Comparison of ENCODE assay signal across 8 mouse cellular contexts in genomic region chr9:106171346-106172158, GRCm38 (mm10). TPM values are rescaled to one million over a fixed set of nuclear protein-coding genes. Genes with fewer than 3 reads are reported as not detected.
DNase-seq lines count a peak whose midpoint lies in the region; ATAC-seq and TF ChIP-seq lines count a peak whose summit lies in the region.

No protein-coding gene starts in this region.

- no peak for TF ChIP-seq EP300 in ES-Bruce4 (IDR thresholded peaks at IDR 0.05; ENCODE audit: insufficient read depth, low read depth, low read length)

- H3K4me3 ChIP-seq in ES-Bruce4 (ENCODE audit: low read depth, low read length): peak overlapping the region; percentile 99
- H3K4me3 ChIP-seq in forebrain, embryonic 12.5 days (replicated peaks): peak overlapping the region; percentile 92
- H3K4me3 ChIP-seq in heart, embryonic 15.5 days: peak overlapping the region; percentile 91
- H3K4me3 ChIP-seq in liver, embryonic 15.5 days (replicated peaks): peak overlapping the region; percentile 86
- peak overlapping the region; percentile 92 for H3K4me3 ChIP-seq in neural tube, embryonic 12.5 days
- H3K4me3 ChIP-seq in testis, adult 2 months (ENCODE audit: control insufficient read depth, low read depth, low read length): peak overlapping the region; percentile 97

- H3K4me1 ChIP-seq in ES-Bruce4 (ENCODE audit: control insufficient read depth, insufficient read depth, low read length): peaks cover 2% of the 10 kb centered on the region
- H3K4me1 ChIP-seq in forebrain, embryonic 12.5 days: peaks cover 38% of the 10 kb centered on the region
- H3K4me1 ChIP-seq in heart, embryonic 15.5 days (replicated peaks): peaks cover 39% of the 10 kb centered on the region
- peaks cover 50% of the 10 kb centered on the region for H3K4me1 ChIP-seq in liver, embryonic 15.5 days (replicated peaks)
- H3K4me1 ChIP-seq in neural tube, embryonic 12.5 days: peaks cover 30% of the 10 kb centered on the region
- H3K4me1 ChIP-seq in testis, adult 2 months (ENCODE audit: control insufficient read depth, insufficient read depth, low read length): peaks cover 19% of the 10 kb centered on the region

- no peaks in the 10 kb centered on the region for H3K9me3 ChIP-seq in ES-Bruce4 (replicated peaks; ENCODE audit: control insufficient read depth, insufficient read depth, low read length, poor library complexity, severe bottlenecking)
- no peaks in the 10 kb centered on the region for H3K9me3 ChIP-seq in forebrain, embryonic 12.5 days
- H3K9me3 ChIP-seq in heart, embryonic 15.5 days (replicated peaks): no peaks in the 10 kb centered on the region
- no peaks in the 10 kb centered on the region for H3K9me3 ChIP-seq in liver, embryonic 15.5 days (replicated peaks)
- H3K9me3 ChIP-seq in neural tube, embryonic 12.5 days: no peaks in the 10 kb centered on the region

- peak overlapping the region; percentile 90 for H3K9ac ChIP-seq in ES-Bruce4 (ENCODE audit: low read depth, poor library complexity, severe bottlenecking)
- peak overlapping the region; percentile 83 for H3K9ac ChIP-seq in forebrain, embryonic 12.5 days
- peak overlapping the region; percentile 91 for H3K9ac ChIP-seq in heart, embryonic 15.5 days
- H3K9ac ChIP-seq in liver, embryonic 15.5 days: peak overlapping the region; percentile 77
- peak overlapping the region; percentile 91 for H3K9ac ChIP-seq in neural tube, embryonic 12.5 days

- WGBS in forebrain, embryonic 12.5 days: under 1% methylated on average over 30 of the region's 30 CpGs
- under 1% methylated on average over 30 of the region's 30 CpGs for WGBS in heart, embryonic 15.5 days
- WGBS in liver, embryonic 15.5 days (ENCODE audit: insufficient replicate concordance): under 1% methylated on average over 30 of the region's 30 CpGs
- WGBS in neural tube, embryonic 12.5 days: under 1% methylated on average over 30 of the region's 30 CpGs

- DNase-seq in kidney, postnatal 10 days: peak; percentile 91

- no peak for TF ChIP-seq POLR2A in ES-Bruce4 (IDR thresholded peaks at IDR 0.05; ENCODE audit: insufficient read depth, low read length)
- peak; percentile 45; the same call in 1 of the 2 replicates for TF ChIP-seq POLR2A in testis, adult 2 months (IDR thresholded peaks at IDR 0.05; ENCODE audit: control insufficient read depth, low read depth, low read length)

- TF ChIP-seq CTCF in ES-Bruce4 (IDR thresholded peaks at IDR 0.05; ENCODE audit: low read depth, low read length): no peak
- TF ChIP-seq CTCF in testis, adult 2 months (IDR thresholded peaks at IDR 0.05; ENCODE audit: control insufficient read depth, insufficient read depth, insufficient replicate concordance, low read depth, low read length): no peak

- H3K27me3 ChIP-seq in ES-Bruce4 (ENCODE audit: control insufficient read depth, insufficient read depth, low read length, poor library complexity, severe bottlenecking): no peaks in the 10 kb centered on the region
- H3K27me3 ChIP-seq in forebrain, embryonic 12.5 days: no peaks in the 10 kb centered on the region
- no peaks in the 10 kb centered on the region for H3K27me3 ChIP-seq in heart, embryonic 15.5 days
- H3K27me3 ChIP-seq in liver, embryonic 15.5 days: no peaks in the 10 kb centered on the region
- no peaks in the 10 kb centered on the region for H3K27me3 ChIP-seq in neural tube, embryonic 12.5 days (replicated peaks)
- H3K27me3 ChIP-seq in testis, adult 2 months (ENCODE audit: control insufficient read depth, insufficient read depth, low read length): no peaks in the 10 kb centered on the region

- ATAC-seq in cerebellum, adult (ENCODE audit: insufficient number of reproducible peaks, low FRiP score, low TSS enrichment): peak; percentile 53
- ATAC-seq in forebrain, embryonic 12.5 days (ENCODE audit: low FRiP score): peak; percentile 68
- ATAC-seq in heart, embryonic 15.5 days (replicated peaks; ENCODE audit: insufficient number of reproducible peaks, insufficient read depth, low FRiP score, low read depth): peak; percentile 61
- peak; percentile 36 for ATAC-seq in liver, embryonic 15.5 days (ENCODE audit: insufficient read depth)
- ATAC-seq in neural tube, embryonic 12.5 days (ENCODE audit: low FRiP score, low read depth): peak; percentile 79

- peak overlapping the region; percentile 77 for H3K27ac ChIP-seq in ES-Bruce4 (ENCODE audit: insufficient read depth, low read length)
- H3K27ac ChIP-seq in forebrain, embryonic 12.5 days: peak overlapping the region; percentile 97
- H3K27ac ChIP-seq in heart, embryonic 15.5 days: peak overlapping the region; percentile 98
- H3K27ac ChIP-seq in liver, embryonic 15.5 days (replicated peaks): peak overlapping the region; percentile 93
- peak overlapping the region; percentile 96 for H3K27ac ChIP-seq in neural tube, embryonic 12.5 days
- H3K27ac ChIP-seq in testis, adult 2 months (ENCODE audit: control insufficient read depth, insufficient read depth, low read depth, low read length): peak overlapping the region; percentile 97

- peak overlapping the region; percentile 75 for H3K4me2 ChIP-seq in forebrain, embryonic 12.5 days
- H3K4me2 ChIP-seq in heart, embryonic 15.5 days: peak overlapping the region; percentile 95
- peak overlapping the region; percentile 93 for H3K4me2 ChIP-seq in liver, embryonic 15.5 days
- peak overlapping the region; percentile 70 for H3K4me2 ChIP-seq in neural tube, embryonic 12.5 days (replicated peaks)

- H3K36me3 ChIP-seq in ES-Bruce4 (ENCODE audit: control insufficient read depth, insufficient read depth, low read length, poor library complexity, severe bottlenecking): peaks cover 12% of the 10 kb centered on the region
- H3K36me3 ChIP-seq in forebrain, embryonic 12.5 days (replicated peaks): peaks cover 4% of the 10 kb centered on the region
- peaks cover 6% of the 10 kb centered on the region; the same call in 1 of the 2 replicates for H3K36me3 ChIP-seq in heart, embryonic 15.5 days
- peaks cover 16% of the 10 kb centered on the region for H3K36me3 ChIP-seq in liver, embryonic 15.5 days (replicated peaks)
- H3K36me3 ChIP-seq in neural tube, embryonic 12.5 days: peaks cover 4% of the 10 kb centered on the region; the same call in 1 of the 2 replicates
- no peaks in the 10 kb centered on the region; the same call in 1 of the 2 replicates for H3K36me3 ChIP-seq in testis, adult 2 months (ENCODE audit: control insufficient read depth, insufficient read depth, low read length)

RNA-seq across cellular contexts. Expression of gene Wdr82, which starts 0.8 kb away (rescaled TPM):
- 118 and 122 TPM in 2 replicates for polyA plus RNA-seq in ES-Bruce4 (2011; ENCODE audit: insufficient read depth, insufficient read length, low read depth, missing spikeins)
- polyA plus RNA-seq in forebrain, embryonic 12.5 days (2016; fragmentation: Nextera tagmentation; extraction: Ambion mirVana): 38.1 and 41.2 TPM in 2 replicates
- polyA plus RNA-seq in heart, embryonic 15.5 days (2015; fragmentation: Nextera tagmentation; extraction: Ambion mirVana): 16.7 and 19.7 TPM in 2 replicates
- polyA plus RNA-seq in liver, embryonic 15.5 days (2015; fragmentation: Nextera tagmentation; extraction: Ambion mirVana): 6.8 and 7.3 TPM in 2 replicates
- polyA plus RNA-seq in neural tube, embryonic 12.5 days (2016; fragmentation: Nextera tagmentation; extraction: Ambion mirVana): 27.6 and 28.9 TPM in 2 replicates
- polyA plus RNA-seq in testis, adult 2 months (2012; rRNA removed): 21.3 and 25.2 TPM in 2 replicates

RNA-seq across cellular contexts. Expression of gene Glyctk, which starts 13.6 kb away (rescaled TPM):
- 0.97 and 1.1 TPM in 2 replicates for polyA plus RNA-seq in ES-Bruce4 (2011; ENCODE audit: insufficient read depth, insufficient read length, low read depth, missing spikeins)
- 9.1 and 10.2 TPM in 2 replicates for polyA plus RNA-seq in forebrain, embryonic 12.5 days (2016; fragmentation: Nextera tagmentation; extraction: Ambion mirVana)
- polyA plus RNA-seq in heart, embryonic 15.5 days (2015; fragmentation: Nextera tagmentation; extraction: Ambion mirVana): 0.74 and 1.1 TPM in 2 replicates
- 22.2 and 27.6 TPM in 2 replicates for polyA plus RNA-seq in liver, embryonic 15.5 days (2015; fragmentation: Nextera tagmentation; extraction: Ambion mirVana)
- polyA plus RNA-seq in neural tube, embryonic 12.5 days (2016; fragmentation: Nextera tagmentation; extraction: Ambion mirVana): 5.4 and 6.2 TPM in 2 replicates
- polyA plus RNA-seq in testis, adult 2 months (2012; rRNA removed): 16.2 and 17.6 TPM in 2 replicates

RNA-seq across cellular contexts. Expression of gene Ppm1m, which starts 28.0 kb away (rescaled TPM):
- polyA plus RNA-seq in ES-Bruce4 (2011; ENCODE audit: insufficient read depth, insufficient read length, low read depth, missing spikeins): 23.2 and 23.4 TPM in 2 replicates
- 29.6 and 33.3 TPM in 2 replicates for polyA plus RNA-seq in forebrain, embryonic 12.5 days (2016; fragmentation: Nextera tagmentation; extraction: Ambion mirVana)
- 23.1 and 33.6 TPM in 2 replicates for polyA plus RNA-seq in heart, embryonic 15.5 days (2015; fragmentation: Nextera tagmentation; extraction: Ambion mirVana)
- polyA plus RNA-seq in liver, embryonic 15.5 days (2015; fragmentation: Nextera tagmentation; extraction: Ambion mirVana): 11.7 and 13.6 TPM in 2 replicates
- polyA plus RNA-seq in neural tube, embryonic 12.5 days (2016; fragmentation: Nextera tagmentation; extraction: Ambion mirVana): 32.1 and 32.9 TPM in 2 replicates
- 31.3 and 40.6 TPM in 2 replicates for polyA plus RNA-seq in testis, adult 2 months (2012; rRNA removed)

RNA-seq across cellular contexts. Expression of gene Twf2, which starts 31.4 kb away (rescaled TPM):
- polyA plus RNA-seq in ES-Bruce4 (2011; ENCODE audit: insufficient read depth, insufficient read length, low read depth, missing spikeins): 27.3 and 36.7 TPM in 2 replicates
- 53.9 and 59.3 TPM in 2 replicates for polyA plus RNA-seq in forebrain, embryonic 12.5 days (2016; fragmentation: Nextera tagmentation; extraction: Ambion mirVana)
- polyA plus RNA-seq in heart, embryonic 15.5 days (2015; fragmentation: Nextera tagmentation; extraction: Ambion mirVana): 46.7 and 52.9 TPM in 2 replicates
- polyA plus RNA-seq in liver, embryonic 15.5 days (2015; fragmentation: Nextera tagmentation; extraction: Ambion mirVana): 23.5 and 23.8 TPM in 2 replicates
- polyA plus RNA-seq in neural tube, embryonic 12.5 days (2016; fragmentation: Nextera tagmentation; extraction: Ambion mirVana): 60.9 and 61.6 TPM in 2 replicates
- polyA plus RNA-seq in testis, adult 2 months (2012; rRNA removed): 12.1 and 13.5 TPM in 2 replicates

RNA-seq across cellular contexts. Expression of gene Tlr9, which starts 50.8 kb away (rescaled TPM):
- not detected in 2 replicates for polyA plus RNA-seq in ES-Bruce4 (2011; ENCODE audit: insufficient read depth, insufficient read length, low read depth, missing spikeins)
- not detected in 2 replicates for polyA plus RNA-seq in forebrain, embryonic 12.5 days (2016; fragmentation: Nextera tagmentation; extraction: Ambion mirVana)
- polyA plus RNA-seq in heart, embryonic 15.5 days (2015; fragmentation: Nextera tagmentation; extraction: Ambion mirVana): 0.04 and 0.08 TPM in 2 replicates
- 0.03 and 0.07 TPM in 2 replicates for polyA plus RNA-seq in liver, embryonic 15.5 days (2015; fragmentation: Nextera tagmentation; extraction: Ambion mirVana)
- 0.05 TPM in 1 of 2 replicates, not detected in the other for polyA plus RNA-seq in neural tube, embryonic 12.5 days (2016; fragmentation: Nextera tagmentation; extraction: Ambion mirVana)
- polyA plus RNA-seq in testis, adult 2 months (2012; rRNA removed): 2.6 and 2.7 TPM in 2 replicates

Comparison
In these comparisons a context has a peak if more than half of its experiments do, and no peak if none do; other contexts are left out.
1. Peak in every context shown above with its lines: DNase-seq, ATAC-seq, H3K4me3 ChIP-seq and H3K27ac ChIP-seq.